Mouse (Mus musculus): ENCODE data around the gene Lrrc36.
A peak's percentile ranks its signal among the peaks of the same experiment; 100 is the strongest.

Lrrc36 gene

GRCm38 (mm10) chr8:105483212-105484029 lies 70.0 kb downstream of the Lrrc36 start:
- DNase-seq (ENCODE audit: low spot score in 2 of 2): no peak

DNA sequence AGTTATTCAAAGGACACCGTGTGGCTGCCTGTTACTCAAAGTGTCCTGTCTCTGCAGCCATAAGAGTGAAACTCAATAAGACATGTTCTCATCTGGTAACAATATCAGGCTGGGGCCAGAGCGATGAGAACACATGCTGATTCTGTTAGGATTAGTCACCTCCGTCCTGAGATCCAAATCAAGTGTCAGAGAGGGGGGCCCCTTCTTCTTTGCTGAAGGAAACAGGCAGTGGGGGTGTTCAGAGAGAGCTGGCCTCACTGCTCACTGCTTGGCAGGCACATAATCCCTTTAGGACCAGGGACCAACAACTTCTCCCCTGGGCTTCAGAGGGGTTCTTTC lies 70.6 kb downstream of the Lrrc36 start:
- no peak for DNase-seq (ENCODE audit: low spot score in 2 of 2)

- DNase-seq (ENCODE audit: low spot score in 2 of 2): peak in 1 of 2 experiments; percentile 19
Observed at GRCm38 (mm10) chr8:105484392-105484791, 71.0 kb downstream of the Lrrc36 start.

GRCm38 (mm10) chr8:105488082-105488481 lies 74.7 kb downstream of the Lrrc36 start:
- no peak for DNase-seq (ENCODE audit: low spot score in 2 of 2)

GRCm38 (mm10) chr8:105489281-105489680 lies 75.9 kb downstream of the Lrrc36 start:
- no peak for DNase-seq (ENCODE audit: low spot score in 2 of 2)

DNA sequence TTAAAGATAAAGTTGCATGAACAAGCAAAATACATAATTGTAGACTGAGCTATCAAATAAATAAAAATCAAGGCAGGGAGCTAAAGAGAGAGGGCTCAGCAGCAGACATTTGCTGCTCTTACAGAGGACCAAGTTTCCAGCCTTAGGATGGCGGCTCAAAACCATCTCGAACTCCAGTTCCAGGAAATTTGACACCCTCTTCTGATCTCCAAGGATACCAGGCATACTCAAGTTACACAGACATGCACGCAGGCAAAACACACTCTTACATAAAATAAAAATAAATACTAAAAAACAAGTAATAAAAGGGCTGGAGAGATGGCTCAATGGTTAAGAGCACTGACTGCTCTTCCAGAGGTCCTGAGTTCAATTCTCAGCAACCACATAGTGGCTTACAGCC lies 80.1 kb downstream of the Lrrc36 start:
- DNase-seq (ENCODE audit: low spot score in 2 of 2): no peak

GRCm38 (mm10) chr8:105494566-105494965 lies 81.2 kb downstream of the Lrrc36 start:
- DNase-seq (ENCODE audit: low spot score in 2 of 2): no peak

DNA sequence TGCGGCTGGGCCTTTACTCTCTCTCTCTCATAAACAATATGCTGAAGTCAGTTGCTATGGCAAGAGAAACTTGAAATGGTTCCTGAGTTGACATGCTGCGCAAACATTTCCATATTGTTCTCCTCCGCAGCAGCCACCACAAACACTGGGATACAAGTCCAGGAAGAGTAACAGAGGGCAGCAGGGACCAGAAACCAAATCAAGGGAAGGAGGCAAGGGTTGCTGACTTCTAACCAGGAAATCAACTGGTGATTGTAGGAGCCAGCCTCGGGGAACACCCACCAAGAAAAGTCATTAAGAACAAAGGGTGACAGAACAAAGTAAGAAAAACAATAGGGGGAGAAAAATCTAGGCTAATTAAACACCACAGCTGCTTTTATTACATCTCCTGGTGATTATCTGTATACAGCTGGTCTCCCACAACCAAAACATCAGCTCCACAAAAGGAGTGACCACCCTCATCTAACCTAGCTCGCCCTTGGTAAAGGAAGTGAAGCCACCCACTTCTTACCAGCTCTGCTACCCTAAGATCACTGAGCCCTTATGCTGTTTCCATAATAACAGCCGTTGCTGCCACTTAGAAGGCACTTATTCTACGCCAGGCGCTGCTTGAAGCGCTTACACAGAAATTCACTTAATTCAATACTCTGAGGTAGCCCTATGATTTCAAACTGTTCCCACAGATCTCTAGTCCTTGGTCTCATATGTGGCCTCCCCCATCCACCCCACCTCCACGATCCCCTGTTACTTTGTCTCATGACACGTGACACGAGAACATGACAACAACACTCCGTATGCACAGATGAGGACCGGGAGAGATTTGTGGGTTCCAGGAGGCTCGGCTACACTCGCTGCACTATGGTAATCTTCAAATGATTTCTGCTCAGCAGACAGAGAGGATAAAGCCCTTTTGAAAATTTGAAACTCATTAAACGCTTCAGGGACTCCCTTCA lies 82.3 kb downstream of the Lrrc36 start:
- DNase-seq (ENCODE audit: low spot score in 2 of 2): no peak

DNA sequence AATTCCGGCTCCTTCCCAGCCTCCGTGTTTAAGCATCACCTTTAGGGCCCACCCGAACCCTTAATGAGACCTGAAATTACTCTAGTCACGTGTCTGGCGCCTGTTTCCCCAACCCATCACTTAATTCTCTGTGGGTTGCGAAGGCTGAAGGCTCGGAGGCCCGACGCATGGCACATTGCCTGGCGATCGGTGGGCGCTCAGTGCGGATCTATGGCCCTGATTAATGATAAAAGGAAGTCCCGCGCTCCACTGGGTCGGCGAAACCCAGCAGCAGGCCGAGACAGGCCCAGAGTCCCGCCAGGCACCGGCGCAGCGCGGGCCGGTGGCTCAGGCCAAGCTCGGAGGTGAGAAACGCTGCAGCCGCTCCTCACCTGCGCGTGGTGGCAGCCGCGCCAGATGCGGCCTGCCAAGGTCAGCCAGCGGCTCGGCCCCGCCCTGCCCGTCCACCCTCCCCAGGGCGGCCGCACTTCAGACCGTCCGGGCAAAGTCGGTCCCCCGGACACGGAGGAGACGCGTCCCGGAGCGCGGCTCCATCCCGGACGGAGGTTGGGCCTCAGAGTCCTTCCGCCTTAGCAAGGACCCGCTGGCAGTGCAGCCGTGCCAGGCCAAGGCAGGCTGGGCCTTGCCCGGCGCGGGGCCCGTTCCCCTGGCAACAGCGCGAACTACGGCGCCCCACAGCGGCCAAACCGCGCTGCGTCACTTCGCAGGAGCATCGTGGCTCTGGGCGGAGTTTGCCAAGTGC lies 83.2 kb downstream of the Lrrc36 start, which contains the start of gene Zdhhc1:
Gene Zdhhc1, minus strand, starts transcription at position 464 of the 742 bp plus-strand sequence.
- DNase-seq (ENCODE audit: low spot score in 2 of 2): peak; percentile 67 to 74

GRCm38 (mm10) chr8:105499787-105500186 lies 86.4 kb downstream of the Lrrc36 start:
- DNase-seq (ENCODE audit: low spot score in 2 of 2): no peak

DNA sequence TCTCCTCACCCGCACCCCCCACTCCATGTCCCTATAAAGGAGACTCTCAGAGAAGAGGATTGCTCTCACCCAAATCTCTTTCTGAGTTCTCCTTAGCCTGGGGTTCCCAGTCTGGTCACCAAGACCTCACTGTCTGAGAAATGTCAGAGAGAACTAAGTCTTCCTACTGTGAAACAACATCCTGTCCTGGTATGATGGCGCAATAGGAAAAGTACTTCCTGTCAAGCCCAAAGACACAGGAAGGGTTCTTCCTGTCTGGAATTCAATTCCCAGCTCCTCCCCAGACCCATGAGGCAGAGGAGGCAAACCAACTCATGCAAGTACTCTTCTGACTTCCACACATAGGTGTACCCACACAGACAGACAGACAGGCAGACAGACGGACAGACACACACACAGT lies 91.2 kb downstream of the Lrrc36 start:
- no peak for DNase-seq (ENCODE audit: low spot score in 2 of 2)

DNA sequence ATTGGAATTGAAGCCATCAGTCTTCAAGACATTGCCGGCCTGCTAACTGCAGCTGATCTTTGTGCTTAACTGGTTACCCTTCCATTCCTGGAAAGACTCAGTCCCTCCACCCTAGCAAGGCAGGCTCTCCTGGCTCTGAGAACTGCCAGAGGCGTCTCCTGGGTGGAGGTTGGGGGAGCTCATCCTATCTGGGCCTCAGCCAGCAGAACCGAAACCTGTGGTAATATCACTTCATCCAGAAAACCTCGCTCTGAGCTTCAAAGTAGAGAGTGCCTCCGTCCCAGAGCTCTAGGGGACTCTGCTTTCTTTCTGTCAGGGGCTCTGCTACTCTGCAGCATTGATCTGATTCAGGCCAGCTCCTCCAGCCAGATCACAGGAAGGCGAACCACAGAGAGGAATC lies 93.6 kb downstream of the Lrrc36 start:
- no peak for DNase-seq (ENCODE audit: low spot score in 2 of 2)

DNA sequence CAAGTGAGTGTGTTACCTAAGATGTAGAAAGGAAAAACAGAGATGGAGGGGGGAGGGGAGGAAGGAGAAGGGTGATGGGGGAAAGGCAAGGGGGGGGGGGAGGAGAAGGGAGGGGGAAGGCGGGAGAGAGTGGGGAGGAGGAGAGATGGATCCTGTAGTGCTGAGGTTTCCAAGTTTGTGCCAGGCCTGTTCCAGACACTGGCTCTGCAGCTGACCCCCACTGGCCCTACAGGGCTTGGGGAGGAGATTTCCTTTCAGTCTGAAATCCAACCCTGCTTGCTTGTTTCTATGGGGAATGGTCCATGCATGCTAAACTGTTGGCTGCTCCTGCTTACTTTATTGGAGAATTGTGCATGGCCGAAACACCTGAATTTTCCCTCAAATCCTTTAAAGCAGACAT lies 95.4 kb downstream of the Lrrc36 start:
- no peak for DNase-seq (ENCODE audit: low spot score in 2 of 2)

DNA sequence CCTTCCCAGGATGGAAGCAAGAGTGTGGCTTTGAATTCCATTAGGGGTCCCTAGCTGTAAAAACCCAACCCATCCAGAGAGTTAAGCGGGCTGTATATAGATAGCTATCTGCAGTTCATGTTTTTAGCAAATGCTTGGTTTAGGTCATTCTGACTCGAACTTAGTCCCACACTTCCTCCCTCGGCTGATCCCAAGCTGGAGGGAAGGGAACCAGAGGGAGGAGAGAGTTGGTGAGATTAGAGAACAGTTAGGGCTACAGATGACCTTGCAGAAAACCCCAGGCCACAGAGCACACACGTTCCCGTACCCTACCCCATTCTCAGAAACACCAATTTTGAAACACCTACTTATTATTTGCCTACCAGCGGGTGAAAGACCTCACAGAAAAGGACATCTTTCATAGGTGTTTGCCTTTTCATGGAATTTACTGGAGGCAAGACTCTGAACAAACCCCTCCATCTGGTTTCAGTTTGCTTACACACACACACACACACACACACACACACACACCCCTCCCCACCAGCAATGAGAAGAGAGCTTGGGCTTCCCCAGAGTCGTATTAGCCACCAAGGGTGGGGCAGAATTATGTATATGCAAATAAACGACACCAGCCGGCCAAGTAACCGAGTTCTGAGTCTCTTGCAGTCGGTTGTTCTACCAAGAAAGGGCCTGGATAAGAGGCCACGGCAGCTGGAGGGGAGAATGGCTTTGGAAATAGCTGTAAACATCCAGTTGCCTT lies 96.8 kb downstream of the Lrrc36 start:
- DNase-seq (ENCODE audit: low spot score in 2 of 2): no peak

All from spleen, postnatal 36 days (tissue).